Mouse (Mus musculus) kidney, postnatal 0 days (tissue): Measurements from ENCODE around the gene Cldn6. TPM values are rescaled to one million over a fixed set of nuclear protein-coding genes. Genes with fewer than 3 reads are reported as not detected.
A peak's percentile ranks its signal among the peaks of the same experiment; 100 is the strongest.

Source experiments
- ATAC-seq: fragments of 200-750 bp; cut with Nextera tagmentation; replicated peaks from 2 replicates; pipeline ENCODE4 v1.8.0; 2017; ENCODE audit warnings: low read depth, moderate number of reproducible peaks, moderate TSS enrichment, moderate library complexity; ENCODE audit not compliant: low FRiP score
- DNase-seq: peaks from one replicate; pipeline ENCODE4 v3.0.0-alpha.2; 2016; ENCODE audit warnings: low spot score
- H3K27ac ChIP-seq: fragments of 300-500 bp; sonication (generic); 2 replicates; pipeline ENCODE4 v1.5.1; 2014; ENCODE audit warnings: mild to moderate bottlenecking
- H3K27me3 ChIP-seq: fragments of 300-500 bp; sonication (generic); 2 replicates; pipeline ENCODE4 v1.6.1; 2014; ENCODE audit warnings: low read length, mixed read lengths; ENCODE audit not compliant: insufficient read depth
- H3K36me3 ChIP-seq: fragments of 300-500 bp; sonication (generic); 2 replicates; pipeline ENCODE4 v1.6.1; 2014; ENCODE audit warnings: low read length, mixed read lengths; ENCODE audit not compliant: insufficient read depth
- H3K4me1 ChIP-seq: fragments of 300-500 bp; sonication (generic); replicated peaks from 2 replicates; pipeline ENCODE4 v1.6.1; 2014; ENCODE audit warnings: antibody characterized with exemption, low read length, mixed read lengths; ENCODE audit not compliant: insufficient read depth
- H3K4me2 ChIP-seq: fragments of 300-500 bp; sonication (generic); 2 replicates; pipeline ENCODE4 v1.6.1; 2014; ENCODE audit warnings: mild to moderate bottlenecking, low read length, moderate library complexity, mixed read lengths
- H3K4me3 ChIP-seq: fragments of 300-500 bp; sonication (generic); replicated peaks from 2 replicates; pipeline ENCODE4 v1.5.1; 2014; ENCODE audit warnings: low read depth, low read length
- H3K9ac ChIP-seq: fragments of 300-500 bp; sonication (generic); 2 replicates; pipeline ENCODE4 v1.6.1; 2014; ENCODE audit warnings: low read depth, low read length
- H3K9me3 ChIP-seq: fragments of 300-500 bp; sonication (generic); replicated peaks from 2 replicates; pipeline ENCODE4 v1.6.1; 2016; ENCODE audit warnings: low read length, inconsistent platforms, mixed read lengths
- CTCF ChIP-seq: IDR thresholded peaks from 2 replicates; pipeline ENCODE4 v1.5.1; 2016; ENCODE audit warnings: antibody characterized with exemption, low read depth, mild to moderate bottlenecking, moderate library complexity
- WGBS: fragments of 180-500 bp; shearing (Covaris S2); extraction: QIAGEN DNeasy Blood & Tissue Kit; methylation state at CpG from one replicate; pipeline ENCODE4 v1.1.7; 2014; 5-methylcytosine and 5-hydroxymethylcytosine counted together
- polyA plus RNA-seq: library from polyadenylated mRNA; unstranded; fragments of >200 nt; fragmentation: Nextera tagmentation; extraction: Ambion mirVana; gene quantifications from 2 replicates; pipeline ENCODE4 v1.2.1, GENCODE M21; 2015

The Cldn6 gene
- polyA plus RNA-seq, 1 experiment from 2014 or later, result 131 TPM

- 1% methylated on average over 69 of the region's 73 CpGs for WGBS
- TF ChIP-seq CTCF, result peak; percentile 29; the same call in 1 of the 2 replicates
- Histone ChIP-seq H3K36me3 (no peaks in the 10 kb centered on the region), H3K4me3 (peak within 1 kb of the TSS; percentile 76), H3K9ac (peak within 1 kb of the TSS; percentile 73), H3K27ac (peak within 1 kb of the TSS; percentile 84), H3K9me3 (no peaks in the 10 kb centered on the region), H3K4me1 (peaks cover 4% of the 10 kb centered on the region; the same call in 1 of the 2 replicates), H3K4me2 (peak within 1 kb of the TSS; percentile 88), H3K27me3 (no peaks in the 10 kb centered on the region)
- ATAC-seq (peak; percentile 93), DNase-seq (peak; percentile 96)
These were observed 47.1 kb downstream of the Cldn6 start, which contains the start of gene Pkmyt1 for GRCm38 (mm10) chr17:23725999-23726757. Gene Pkmyt1, plus strand, starts transcription at chr17:23726336.

- H3K27ac ChIP-seq, result peak overlapping the region; percentile 84
- H3K9me3 ChIP-seq, result no peaks in the 10 kb centered on the region
- peak overlapping the region; percentile 73 for H3K9ac ChIP-seq
- DNase-seq (peak; percentile 95), ATAC-seq (peak; percentile 86)
- TF ChIP-seq CTCF, result peak; percentile 54
- WGBS, result under 1% methylated on average over 20 of the region's 20 CpGs
- H3K4me1 ChIP-seq, result peaks cover 4% of the 10 kb centered on the region; the same call in 1 of the 2 replicates
- H3K27me3 ChIP-seq, result no peaks in the 10 kb centered on the region
- no peaks in the 10 kb centered on the region for H3K36me3 ChIP-seq
- peak overlapping the region; percentile 88 for H3K4me2 ChIP-seq
- H3K4me3 ChIP-seq, result peak overlapping the region; percentile 76
These were observed 47.7 kb downstream of the Cldn6 start for GRCm38 (mm10) chr17:23726758-23727142.

- Histone ChIP-seq H3K9me3 (no peaks in the 10 kb centered on the region), H3K36me3 (no peaks in the 10 kb centered on the region), H3K27me3 (no peaks in the 10 kb centered on the region), H3K9ac (no peak overlapping the region), H3K4me1 (peaks cover 3% of the 10 kb centered on the region; the same call in 1 of the 2 replicates), H3K27ac (no peak overlapping the region), H3K4me3 (no peak overlapping the region), H3K4me2 (no peak overlapping the region)
- WGBS, result 43% methylated on average over 1 of the region's 1 CpGs
- no peak for TF ChIP-seq CTCF
- ATAC-seq (no peak), DNase-seq (no peak)
These were observed 51.4 kb downstream of the Cldn6 start for GRCm38 (mm10) chr17:23730441-23730840.

Other genes with a start within 250 kb of the Cldn6 start
- gene Vmn2r117, start 199.6 kb upstream of the Cldn6 start, polyA plus RNA-seq, result not detected in 2 replicates
- gene Zfp213, start 115.0 kb upstream of the Cldn6 start, polyA plus RNA-seq, result 16.8 and 19.1 TPM in 2 replicates
- gene Zfp13, start 79.8 kb upstream of the Cldn6 start, polyA plus RNA-seq, result 12.6 and 14.3 TPM in 2 replicates
- gene Zscan10, start 78.4 kb upstream of the Cldn6 start, polyA plus RNA-seq, result not detected in 2 replicates
- gene Mmp25, start 34.0 kb upstream of the Cldn6 start, polyA plus RNA-seq, result 0.66 and 0.92 TPM in 2 replicates
- 2.1 and 2.4 TPM in 2 replicates for gene Bicdl2, start 18.7 kb upstream of the Cldn6 start, polyA plus RNA-seq
- gene Hcfc1r1, start 5.7 kb upstream of the Cldn6 start, polyA plus RNA-seq, result 116 and 120 TPM in 2 replicates
- gene Thoc6, start 5.4 kb upstream of the Cldn6 start, polyA plus RNA-seq, result 32.3 and 35.5 TPM in 2 replicates
- 47.0 and 50.0 TPM in 2 replicates for gene Tnfrsf12a, start 1.8 kb upstream of the Cldn6 start, polyA plus RNA-seq
- 41.2 and 41.8 TPM in 2 replicates for gene Cldn9, start 4.8 kb downstream of the Cldn6 start, polyA plus RNA-seq
- gene 1520401A03Rik, start 43.5 kb downstream of the Cldn6 start, polyA plus RNA-seq, result 0.05 and 0.30 TPM in 2 replicates
- 21.1 and 24.5 TPM in 2 replicates for gene Pkmyt1, start 47.1 kb downstream of the Cldn6 start, polyA plus RNA-seq
- gene Paqr4, start 61.6 kb downstream of the Cldn6 start, polyA plus RNA-seq, result 16.0 and 17.9 TPM in 2 replicates
- gene Kremen2, start 66.6 kb downstream of the Cldn6 start, polyA plus RNA-seq, result 0.29 and 0.52 TPM in 2 replicates
- 74.6 and 74.7 TPM in 2 replicates for gene Flywch1, start 92.4 kb downstream of the Cldn6 start, polyA plus RNA-seq
- gene Flywch2, start 106.8 kb downstream of the Cldn6 start, polyA plus RNA-seq, result 40.9 and 46.8 TPM in 2 replicates
- 304 and 321 TPM in 2 replicates for gene Srrm2, start 111.3 kb downstream of the Cldn6 start, polyA plus RNA-seq
- gene Elob, start 149.9 kb downstream of the Cldn6 start, polyA plus RNA-seq, result 1,058 and 1,143 TPM in 2 replicates
- 0.11 TPM in 1 of 2 replicates, not detected in the other for gene Prss33, start 156.8 kb downstream of the Cldn6 start, polyA plus RNA-seq
- gene Prss32, start 164.6 kb downstream of the Cldn6 start, polyA plus RNA-seq, result not detected in 2 replicates
- gene Prss41, start 164.9 kb downstream of the Cldn6 start, polyA plus RNA-seq, result 2.8 and 3.1 TPM in 2 replicates
- gene Prss21, start 188.8 kb downstream of the Cldn6 start, polyA plus RNA-seq, result not detected in 2 replicates
- not detected in 2 replicates for gene Dcpp1, start 201.6 kb downstream of the Cldn6 start, polyA plus RNA-seq
- not detected in 2 replicates for gene Dcpp2, start 201.6 kb downstream of the Cldn6 start, polyA plus RNA-seq
- gene Dcpp3, start 238.2 kb downstream of the Cldn6 start, polyA plus RNA-seq, result not detected in 2 replicates